Mouse (Mus musculus): ENCODE measurements around the gene Pttg1. TPM values are rescaled to one million over a fixed set of nuclear protein-coding genes. Genes with fewer than 3 reads are reported as not detected.

Gene Pttg1
- polyA plus RNA-seq (2012; rRNA removed): 9.9 and 12.9 TPM in 2 replicates

DNA sequence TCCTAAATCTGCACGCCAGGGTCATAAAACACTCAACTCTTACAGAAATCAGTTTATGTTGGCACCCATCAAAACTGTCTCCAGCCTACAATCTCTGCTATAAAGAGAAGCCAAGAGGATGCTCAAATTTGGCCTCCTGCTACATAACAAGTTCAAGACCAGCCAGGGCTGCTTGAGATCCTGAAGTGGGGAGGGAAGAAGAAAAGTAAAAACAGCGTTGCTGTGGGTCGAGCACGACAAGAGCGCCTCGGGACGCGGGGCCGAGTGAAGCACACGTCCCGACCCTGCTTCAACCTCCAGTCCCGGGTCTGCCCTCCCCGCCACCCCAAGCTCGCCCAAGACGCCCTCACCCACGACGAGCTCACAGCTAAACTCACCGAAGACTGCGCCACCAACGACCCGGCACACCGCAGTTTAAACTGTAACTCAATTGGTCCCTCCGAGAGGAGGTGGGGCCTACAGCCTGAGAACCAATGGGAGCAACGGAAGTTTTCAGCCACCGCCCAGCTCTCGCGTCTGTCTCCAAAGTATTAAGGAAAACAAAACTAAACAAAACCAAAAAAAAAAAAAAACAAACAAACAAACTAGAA is at the start of gene Pttg1:
Gene Pttg1, minus strand, starts transcription at position 428 of the 590 bp plus-strand sequence.

DNA sequence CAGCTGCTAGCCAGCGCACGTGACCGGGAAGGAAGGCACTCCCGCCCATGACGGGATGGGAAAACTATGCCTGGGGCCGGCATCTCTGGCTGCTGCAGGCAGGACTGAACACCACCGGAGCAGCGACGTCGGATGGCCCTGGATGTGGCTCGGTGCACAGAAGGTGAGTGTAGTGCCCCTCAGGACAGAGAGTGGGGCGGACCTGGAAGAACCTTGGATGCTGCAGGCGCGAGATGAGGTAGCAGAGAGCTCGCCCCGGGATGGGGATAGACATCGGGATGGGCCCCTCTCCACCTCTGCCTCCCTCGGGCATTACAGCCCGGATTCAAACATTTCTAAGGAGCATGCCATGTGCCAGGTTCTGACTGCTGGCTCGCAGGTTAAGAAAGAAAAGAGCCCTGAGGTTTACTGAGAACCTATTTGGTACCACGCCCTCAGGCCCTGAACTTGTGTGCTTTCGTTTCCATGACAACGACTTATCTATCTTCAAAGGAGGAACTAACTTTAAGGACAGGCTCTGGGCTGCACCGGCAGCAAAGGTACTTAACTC is 48.2 kb upstream of the Pttg1 start, which contains the start of gene C1qtnf2:
Gene C1qtnf2, plus strand, starts transcription at position 52 of the 550 bp plus-strand sequence.

DNA sequence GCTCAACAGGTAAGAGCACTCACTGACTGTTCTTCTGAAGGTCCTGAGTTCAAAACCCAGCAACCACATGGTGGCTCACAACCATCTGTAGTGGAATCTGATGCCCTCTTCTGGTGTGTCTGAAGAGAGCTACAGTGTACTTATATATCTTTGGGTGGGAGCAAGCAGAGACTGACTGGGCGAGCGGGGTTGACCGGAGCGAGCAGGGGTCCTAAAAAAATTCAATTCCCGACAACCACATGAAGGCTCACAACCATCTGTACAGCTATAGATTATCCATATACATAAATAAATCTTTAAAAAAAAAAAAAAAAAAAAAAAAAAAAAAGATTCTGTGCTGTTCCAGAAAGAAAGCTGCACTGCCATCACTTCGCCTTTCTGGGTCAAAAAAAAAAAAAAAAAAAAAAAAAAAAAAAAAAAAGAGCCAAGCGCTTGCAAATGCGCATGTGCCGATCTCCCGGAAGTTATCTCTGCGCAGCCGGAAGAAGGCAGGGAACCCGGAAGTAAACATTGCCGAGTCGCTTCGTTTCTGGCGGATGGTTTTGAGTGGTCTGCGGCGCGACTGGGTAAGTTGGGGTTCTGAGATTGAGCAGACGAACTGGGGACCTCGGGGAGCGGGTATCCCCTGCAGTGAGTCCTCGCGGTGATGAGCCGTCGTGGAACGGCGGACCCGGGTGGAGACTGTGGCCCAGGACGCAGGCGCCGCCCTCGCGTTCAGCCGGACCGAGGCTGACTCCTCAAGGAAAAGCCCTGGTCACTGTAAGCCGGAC is 7.4 kb upstream of the Pttg1 start, which contains the start of gene Slu7:
Gene Slu7, plus strand, starts transcription at position 491 of the 770 bp plus-strand sequence.

Other genes with a start within 250 kb of the Pttg1 start
- gene Slu7, start 7.5 kb upstream of the Pttg1 start, polyA plus RNA-seq (2012; rRNA removed): 2.5 and 4.0 TPM in 2 replicates
- gene C1qtnf2, start 48.0 kb upstream of the Pttg1 start, polyA plus RNA-seq (2012; rRNA removed): 10.4 and 16.8 TPM in 2 replicates
- gene Ccnjl, start 102.5 kb upstream of the Pttg1 start, polyA plus RNA-seq (2012; rRNA removed): 5.9 and 6.4 TPM in 2 replicates
- 0.23 and 0.37 TPM in 2 replicates for gene 4933415A04Rik, start 160.8 kb upstream of the Pttg1 start, polyA plus RNA-seq (2012; rRNA removed)
- 0.66 and 1.5 TPM in 2 replicates for gene Fabp6, start 175.3 kb upstream of the Pttg1 start, polyA plus RNA-seq (2012; rRNA removed)

Measured in colon, adult 2 months (tissue).